Mouse (Mus musculus): ENCODE measurements around the gene Atpaf2. TPM values are rescaled to one million over a fixed set of nuclear protein-coding genes. Genes with fewer than 3 reads are reported as not detected.

The Atpaf2 gene
- polyA plus RNA-seq, 1 experiment from 2014 or later = 45.8 TPM

- Histone ChIP-seq H3K27ac (ENCODE audit: low read depth, low read length) (peak overlapping the region; percentile 70), H3K36me3 (ENCODE audit: control insufficient read depth, insufficient read depth, low read length) (no peaks in the 10 kb centered on the region), H3K9ac (replicated peaks; ENCODE audit: low read depth, low read length) (peak overlapping the region; percentile 78), H3K27me3 (ENCODE audit: control insufficient read depth, insufficient read depth, low read length) (no peaks in the 10 kb centered on the region), H3K4me2 (ENCODE audit: low read depth, low read length) (peak overlapping the region; percentile 75), H3K4me3 (ENCODE audit: low read depth, low read length) (peak overlapping the region; percentile 85), H3K9me3 (ENCODE audit: control insufficient read depth, low read length) (no peaks in the 10 kb centered on the region), H3K4me1 (ENCODE audit: control insufficient read depth, insufficient read depth, low read length) (peaks cover 18% of the 10 kb centered on the region)
- no peak; the same call in 1 of the 2 replicates for ATAC-seq (ENCODE audit: low read depth)
- WGBS = under 1% methylated on average over 21 of the region's 21 CpGs
These were observed 1.7 kb downstream of the Atpaf2 start for GRCm38 (mm10) chr11:60416590-60416962.

- no peaks in the 10 kb centered on the region for H3K27me3 ChIP-seq (ENCODE audit: control insufficient read depth, insufficient read depth, low read length)
- H3K9me3 ChIP-seq (ENCODE audit: control insufficient read depth, low read length) = no peaks in the 10 kb centered on the region
- WGBS = 95% methylated on average over 2 of the region's 2 CpGs
- no peaks in the 10 kb centered on the region for H3K36me3 ChIP-seq (ENCODE audit: control insufficient read depth, insufficient read depth, low read length)
- no peak overlapping the region for H3K9ac ChIP-seq (replicated peaks; ENCODE audit: low read depth, low read length)
- H3K4me2 ChIP-seq (ENCODE audit: low read depth, low read length) = no peak overlapping the region
- ATAC-seq (ENCODE audit: low read depth) = no peak
- no peak overlapping the region for H3K4me3 ChIP-seq (ENCODE audit: low read depth, low read length)
- H3K4me1 ChIP-seq (ENCODE audit: control insufficient read depth, insufficient read depth, low read length) = peaks cover 8% of the 10 kb centered on the region; the same call in 1 of the 2 replicates
- H3K27ac ChIP-seq (ENCODE audit: low read depth, low read length) = no peak overlapping the region
These were observed 5.3 kb downstream of the Atpaf2 start for GRCm38 (mm10) chr11:60412921-60413320.

- H3K4me3 ChIP-seq (ENCODE audit: low read depth, low read length) = no peak overlapping the region
- no peak for ATAC-seq (ENCODE audit: low read depth)
- no peaks in the 10 kb centered on the region for H3K9me3 ChIP-seq (ENCODE audit: control insufficient read depth, low read length)
- peaks cover 3% of the 10 kb centered on the region for H3K36me3 ChIP-seq (ENCODE audit: control insufficient read depth, insufficient read depth, low read length)
- peaks cover 8% of the 10 kb centered on the region; the same call in 1 of the 2 replicates for H3K4me1 ChIP-seq (ENCODE audit: control insufficient read depth, insufficient read depth, low read length)
- no peaks in the 10 kb centered on the region for H3K27me3 ChIP-seq (ENCODE audit: control insufficient read depth, insufficient read depth, low read length)
- no peak overlapping the region for H3K27ac ChIP-seq (ENCODE audit: low read depth, low read length)
- no peak overlapping the region for H3K4me2 ChIP-seq (ENCODE audit: low read depth, low read length)
- 12% methylated on average over 3 of the region's 3 CpGs for WGBS
- no peak overlapping the region for H3K9ac ChIP-seq (replicated peaks; ENCODE audit: low read depth, low read length)
These were observed 6.1 kb downstream of the Atpaf2 start for GRCm38 (mm10) chr11:60412173-60412572.

- H3K9ac ChIP-seq (replicated peaks; ENCODE audit: low read depth, low read length) = no peak overlapping the region
- H3K27ac ChIP-seq (ENCODE audit: low read depth, low read length) = no peak overlapping the region
- peaks cover 31% of the 10 kb centered on the region for H3K36me3 ChIP-seq (ENCODE audit: control insufficient read depth, insufficient read depth, low read length)
- H3K4me1 ChIP-seq (ENCODE audit: control insufficient read depth, insufficient read depth, low read length) = no peaks in the 10 kb centered on the region
- ATAC-seq (ENCODE audit: low read depth) = no peak
- WGBS = 94% methylated on average over 1 of the region's 1 CpGs
- H3K4me2 ChIP-seq (ENCODE audit: low read depth, low read length) = no peak overlapping the region
- H3K4me3 ChIP-seq (ENCODE audit: low read depth, low read length) = no peak overlapping the region
- no peaks in the 10 kb centered on the region for H3K9me3 ChIP-seq (ENCODE audit: control insufficient read depth, low read length)
- H3K27me3 ChIP-seq (ENCODE audit: control insufficient read depth, insufficient read depth, low read length) = no peaks in the 10 kb centered on the region
These were observed 11.7 kb downstream of the Atpaf2 start for GRCm38 (mm10) chr11:60406606-60407005.

- H3K27ac ChIP-seq (ENCODE audit: low read depth, low read length) = no peak overlapping the region
- 93% methylated on average over 2 of the region's 2 CpGs for WGBS
- H3K9me3 ChIP-seq (ENCODE audit: control insufficient read depth, low read length) = no peaks in the 10 kb centered on the region
- H3K4me1 ChIP-seq (ENCODE audit: control insufficient read depth, insufficient read depth, low read length) = no peaks in the 10 kb centered on the region
- peaks cover 3% of the 10 kb centered on the region; the same call in 1 of the 2 replicates for H3K36me3 ChIP-seq (ENCODE audit: control insufficient read depth, insufficient read depth, low read length)
- ATAC-seq (ENCODE audit: low read depth) = no peak
- no peak overlapping the region for H3K4me2 ChIP-seq (ENCODE audit: low read depth, low read length)
- H3K9ac ChIP-seq (replicated peaks; ENCODE audit: low read depth, low read length) = no peak overlapping the region
- H3K27me3 ChIP-seq (ENCODE audit: control insufficient read depth, insufficient read depth, low read length) = no peaks in the 10 kb centered on the region
- no peak overlapping the region for H3K4me3 ChIP-seq (ENCODE audit: low read depth, low read length)
These were observed 21.1 kb downstream of the Atpaf2 start for GRCm38 (mm10) chr11:60397172-60397571.

GRCm38 (mm10) chr11:60396546-60396945, 21.7 kb downstream of the Atpaf2 start:
- Histone ChIP-seq H3K4me2 (ENCODE audit: low read depth, low read length) (no peak overlapping the region), H3K36me3 (ENCODE audit: control insufficient read depth, insufficient read depth, low read length) (peaks cover under 1% of the 10 kb centered on the region; the same call in 1 of the 2 replicates), H3K4me3 (ENCODE audit: low read depth, low read length) (no peak overlapping the region), H3K9me3 (ENCODE audit: control insufficient read depth, low read length) (no peaks in the 10 kb centered on the region), H3K27me3 (ENCODE audit: control insufficient read depth, insufficient read depth, low read length) (no peaks in the 10 kb centered on the region), H3K9ac (replicated peaks; ENCODE audit: low read depth, low read length) (no peak overlapping the region), H3K4me1 (ENCODE audit: control insufficient read depth, insufficient read depth, low read length) (no peaks in the 10 kb centered on the region), H3K27ac (ENCODE audit: low read depth, low read length) (no peak overlapping the region)
- ATAC-seq (ENCODE audit: low read depth) = no peak
- 63% methylated on average over 6 of the region's 6 CpGs for WGBS

- Histone ChIP-seq H3K27ac (ENCODE audit: low read depth, low read length) (no peak overlapping the region), H3K9ac (replicated peaks; ENCODE audit: low read depth, low read length) (no peak overlapping the region), H3K27me3 (ENCODE audit: control insufficient read depth, insufficient read depth, low read length) (no peaks in the 10 kb centered on the region), H3K36me3 (ENCODE audit: control insufficient read depth, insufficient read depth, low read length) (no peaks in the 10 kb centered on the region), H3K4me2 (ENCODE audit: low read depth, low read length) (no peak overlapping the region), H3K4me3 (ENCODE audit: low read depth, low read length) (no peak overlapping the region), H3K4me1 (ENCODE audit: control insufficient read depth, insufficient read depth, low read length) (no peaks in the 10 kb centered on the region), H3K9me3 (ENCODE audit: control insufficient read depth, low read length) (no peaks in the 10 kb centered on the region)
- WGBS = 83% methylated on average over 6 of the region's 6 CpGs
- no peak for ATAC-seq (ENCODE audit: low read depth)
These were observed 26.9 kb downstream of the Atpaf2 start for GRCm38 (mm10) chr11:60391346-60391745.

GRCm38 (mm10) chr11:60387944-60388343, 30.3 kb downstream of the Atpaf2 start:
- WGBS = 88% methylated on average over 2 of the region's 2 CpGs
- peaks cover 18% of the 10 kb centered on the region for H3K4me1 ChIP-seq (ENCODE audit: control insufficient read depth, insufficient read depth, low read length)
- no peaks in the 10 kb centered on the region for H3K9me3 ChIP-seq (ENCODE audit: control insufficient read depth, low read length)
- H3K4me2 ChIP-seq (ENCODE audit: low read depth, low read length) = no peak overlapping the region
- H3K36me3 ChIP-seq (ENCODE audit: control insufficient read depth, insufficient read depth, low read length) = no peaks in the 10 kb centered on the region
- ATAC-seq (ENCODE audit: low read depth) = no peak
- H3K4me3 ChIP-seq (ENCODE audit: low read depth, low read length) = no peak overlapping the region
- no peak overlapping the region for H3K9ac ChIP-seq (replicated peaks; ENCODE audit: low read depth, low read length)
- no peaks in the 10 kb centered on the region for H3K27me3 ChIP-seq (ENCODE audit: control insufficient read depth, insufficient read depth, low read length)
- no peak overlapping the region for H3K27ac ChIP-seq (ENCODE audit: low read depth, low read length)

GRCm38 (mm10) chr11:60385946-60386345, 32.3 kb downstream of the Atpaf2 start:
- H3K9ac ChIP-seq (replicated peaks; ENCODE audit: low read depth, low read length) = no peak overlapping the region

More at GRCm38 (mm10) chr11:60385946-60386345, 32.3 kb downstream of the Atpaf2 start:
- peaks cover 18% of the 10 kb centered on the region for H3K4me1 ChIP-seq (ENCODE audit: control insufficient read depth, insufficient read depth, low read length)
- H3K36me3 ChIP-seq (ENCODE audit: control insufficient read depth, insufficient read depth, low read length) = no peaks in the 10 kb centered on the region
- no peak overlapping the region for H3K4me3 ChIP-seq (ENCODE audit: low read depth, low read length)
- H3K27ac ChIP-seq (ENCODE audit: low read depth, low read length) = peak overlapping the region; percentile 93
- no peaks in the 10 kb centered on the region for H3K27me3 ChIP-seq (ENCODE audit: control insufficient read depth, insufficient read depth, low read length)
- no peak overlapping the region for H3K4me2 ChIP-seq (ENCODE audit: low read depth, low read length)
- 71% methylated on average over 5 of the region's 5 CpGs for WGBS
- no peak for ATAC-seq (ENCODE audit: low read depth)
- H3K9me3 ChIP-seq (ENCODE audit: control insufficient read depth, low read length) = no peaks in the 10 kb centered on the region

Data from neural tube, embryonic 14.5 days (tissue).